Mouse (Mus musculus): ENCODE measurements around the gene Gpsm1.
"Not testable (repeated sequence)": the region's sequence is repeated elsewhere in the genome, so short reads cannot be mapped to it uniquely, and the experiment has no call there.

Gene Gpsm1

GRCm38 (mm10) chr2:26364738-26365465, 49.6 kb downstream of the Gpsm1 start:
- in situ Hi-C loops (cut with MboI; ENCODE audit: low sequenced_read_pairs) = no loop called here

DNA sequence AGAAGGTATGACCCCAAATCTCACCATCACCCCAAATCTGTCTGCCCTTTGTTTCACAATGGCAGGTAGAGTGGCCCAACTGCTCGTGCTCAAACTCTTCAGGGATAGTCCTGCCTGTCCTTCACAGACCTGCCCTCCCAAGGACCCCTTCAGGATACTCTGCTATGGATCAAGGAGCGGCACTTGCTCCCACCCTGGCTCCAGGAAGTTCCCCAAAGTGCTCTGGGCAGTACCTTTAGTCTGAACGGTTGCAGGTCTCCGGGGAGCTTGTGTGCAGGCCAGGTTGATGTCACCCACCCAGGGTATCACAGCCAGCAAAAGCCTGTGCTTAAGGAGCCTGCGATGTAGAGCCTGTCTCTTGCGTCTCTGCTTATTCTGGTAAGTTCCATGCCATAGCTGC, 52.6 kb downstream of the Gpsm1 start:
- in situ Hi-C loops (cut with MboI; ENCODE audit: low sequenced_read_pairs) = no loop called here

GRCm38 (mm10) chr2:26368572-26368971, 53.3 kb downstream of the Gpsm1 start:
- in situ Hi-C loops (cut with MboI; ENCODE audit: low sequenced_read_pairs) = no loop called here

DNA sequence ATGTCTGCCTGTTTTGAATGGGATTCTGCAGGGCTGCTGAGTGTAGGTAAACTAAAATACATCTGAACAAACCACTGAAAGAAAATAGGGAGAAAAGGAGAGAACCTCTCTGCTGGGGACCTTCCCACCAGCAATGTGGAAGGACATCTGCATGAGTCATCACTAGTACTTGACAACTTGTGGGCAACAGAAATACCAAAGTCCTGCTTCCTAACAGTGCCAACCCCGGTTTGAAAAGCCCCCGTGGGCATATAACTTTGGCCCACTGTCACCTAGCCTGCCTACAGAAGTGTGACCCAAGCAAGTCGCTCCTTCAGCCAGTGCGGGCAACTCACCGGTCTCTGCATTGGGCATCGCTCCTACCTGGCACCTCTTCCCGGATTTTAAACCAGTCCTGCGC, 57.1 kb downstream of the Gpsm1 start:
- in situ Hi-C loops (cut with MboI; ENCODE audit: low sequenced_read_pairs) = no loop called here

DNA sequence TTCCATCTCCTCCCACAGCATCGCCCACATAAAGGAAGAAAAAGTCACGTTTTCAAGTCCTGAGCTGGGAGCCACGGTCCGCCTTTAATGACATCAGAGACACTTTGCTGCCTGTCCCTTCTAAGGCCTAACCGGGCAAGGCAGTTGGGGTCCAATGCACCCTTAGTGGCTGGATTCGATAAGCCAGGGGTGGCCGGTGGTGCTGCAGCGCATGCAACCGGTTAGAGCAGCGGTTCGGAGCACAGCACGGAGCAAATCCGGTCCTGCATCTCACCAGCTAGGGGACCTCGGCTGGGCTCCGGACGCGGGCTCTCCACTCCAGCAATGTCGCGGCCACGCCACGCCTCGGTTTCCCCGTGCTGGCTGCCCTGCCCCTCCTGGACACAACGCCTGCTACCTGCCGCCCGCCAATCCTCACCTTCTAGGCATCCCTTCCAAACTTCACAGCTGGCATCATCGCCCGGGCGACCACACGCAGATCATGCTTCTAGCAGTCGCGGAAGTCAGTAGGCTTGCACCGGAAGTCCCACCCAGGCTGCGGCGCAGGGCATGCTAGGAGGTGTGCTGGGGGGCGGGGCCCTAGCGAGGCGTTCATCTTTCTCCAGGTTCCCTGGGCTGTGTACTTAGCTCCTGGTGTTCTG, 64.9 kb downstream of the Gpsm1 start, which contains the start of gene Snapc4:
Snapc4 (minus strand) TSS at position 523 of the 641 bp plus-strand sequence.
- in situ Hi-C loops (cut with MboI; ENCODE audit: low sequenced_read_pairs) = no loop called here

GRCm38 (mm10) chr2:26380871-26381270, 65.6 kb downstream of the Gpsm1 start:
- in situ Hi-C loops (cut with MboI; ENCODE audit: low sequenced_read_pairs) = not testable (repeated sequence)

DNA sequence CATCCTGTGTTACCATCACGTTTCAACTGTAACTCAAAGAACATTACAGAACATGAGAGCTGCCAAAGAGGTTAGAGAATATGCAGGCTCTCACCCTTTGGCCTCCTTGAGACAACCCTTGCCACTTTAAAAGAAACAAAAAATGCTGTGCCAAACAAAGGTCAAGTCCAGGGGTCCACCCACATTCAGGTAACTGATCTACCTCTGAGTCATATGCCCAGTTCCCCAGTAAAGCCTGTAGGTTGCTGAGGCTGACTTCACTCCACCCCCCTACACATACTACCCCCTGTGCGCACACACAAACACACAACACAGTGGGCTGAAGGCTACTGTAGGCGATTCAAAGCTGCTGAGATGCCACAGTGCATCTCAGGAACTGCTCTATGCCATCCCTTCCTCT, 72.4 kb downstream of the Gpsm1 start:
- in situ Hi-C loops (cut with MboI; ENCODE audit: low sequenced_read_pairs) = no loop called here

- in situ Hi-C loops (cut with MboI; ENCODE audit: low sequenced_read_pairs) = no loop called here
Observed at GRCm38 (mm10) chr2:26388682-26389153, 73.4 kb downstream of the Gpsm1 start.

- in situ Hi-C loops (cut with MboI; ENCODE audit: low sequenced_read_pairs) = no loop called here
Observed at GRCm38 (mm10) chr2:26389154-26389690, 73.9 kb downstream of the Gpsm1 start, which contains the start of the genes Entr1 and Pmpca. Gene Entr1, minus strand, starts transcription at chr2:26389316. Gene Pmpca, plus strand, starts transcription at chr2:26389339.

DNA sequence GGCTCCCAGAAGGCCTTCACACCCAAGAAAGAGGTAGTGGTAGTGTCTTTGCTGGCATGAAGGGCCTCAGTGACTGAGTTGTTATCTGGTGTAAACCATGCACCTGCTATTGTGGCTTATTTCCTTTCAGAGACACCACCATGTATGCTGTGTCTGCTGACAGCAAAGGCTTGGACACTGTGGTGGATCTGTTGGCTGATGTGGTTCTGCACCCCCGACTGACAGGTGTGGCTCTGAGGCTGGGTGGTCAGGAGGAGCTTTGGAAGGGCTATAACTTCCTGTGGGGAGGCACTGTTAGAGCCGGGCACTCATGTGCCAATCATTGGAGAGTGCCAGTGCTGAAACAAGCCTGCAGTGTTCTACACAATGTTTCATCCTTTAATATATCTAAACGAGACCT, 75.6 kb downstream of the Gpsm1 start:
- in situ Hi-C loops (cut with MboI; ENCODE audit: low sequenced_read_pairs) = no loop called here

DNA sequence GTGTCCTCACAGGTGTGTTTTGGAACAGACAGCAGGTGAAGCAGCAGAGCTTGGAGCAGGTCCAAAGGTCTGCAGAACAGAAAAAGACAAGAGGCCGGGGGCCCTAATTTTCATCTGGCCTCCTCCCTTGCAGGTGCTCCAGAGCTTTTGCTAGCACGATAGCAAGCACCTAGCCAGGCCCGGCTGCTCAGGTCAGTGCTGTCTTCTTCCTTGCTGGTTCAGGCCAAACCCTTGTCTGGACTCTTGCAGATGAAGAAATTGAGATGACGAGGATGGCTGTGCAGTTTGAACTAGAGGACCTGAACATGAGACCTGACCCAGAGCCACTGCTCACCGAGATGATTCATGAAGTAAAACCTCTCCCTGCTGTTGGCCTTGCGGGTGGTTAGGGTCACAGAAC, 76.3 kb downstream of the Gpsm1 start:
- in situ Hi-C loops (cut with MboI; ENCODE audit: low sequenced_read_pairs) = no loop called here

Data from CH12F3 (cell line).